9 mouse cellular contexts compared by ENCODE assay signal in the genomic region with DNA sequence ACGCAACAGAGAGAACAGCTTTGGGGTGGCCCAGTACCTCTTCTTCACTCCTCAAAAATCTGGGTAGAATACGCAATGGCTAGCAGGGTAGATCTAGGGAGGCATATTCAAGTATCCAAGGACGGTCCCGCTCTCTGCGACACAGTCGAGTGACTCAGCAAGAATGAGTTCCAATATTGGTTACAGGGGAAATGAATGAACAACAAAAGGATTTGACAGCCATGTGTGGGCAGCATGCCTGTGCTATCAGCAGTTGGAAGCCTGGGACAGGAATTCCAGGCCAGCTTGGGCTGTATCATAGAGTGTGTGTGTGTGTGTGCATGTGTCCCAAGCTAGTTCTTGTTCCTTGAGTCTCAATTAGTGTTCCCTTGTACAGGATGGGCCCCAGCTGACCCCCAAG.
A peak's percentile ranks its signal among the peaks of the same experiment; 100 is the strongest.
DNase-seq lines count a peak whose midpoint lies in the region; ATAC-seq and TF ChIP-seq lines count a peak whose summit lies in the region.
"Had no signal": no experiment of that assay in that cellular context is flagged by ENCODE, and none has a peak within 500 bp of the region (broad histone marks: within the 10 kb centered on the region; RNA-seq: fewer than 3 reads in every experiment).

No protein-coding gene starts in this region.

- ATAC-seq in frontal cortex, adult (ENCODE audit: low TSS enrichment), result peak; percentile 47
- ATAC-seq in heart, postnatal 0 days (ENCODE audit: insufficient read depth, low read depth), result peak; percentile 78
- no peak for ATAC-seq in hindbrain, embryonic 14.5 days (ENCODE audit: low FRiP score)
- ATAC-seq in inflammation-experienced regulatory T-cells, adult 6 months, result no peak

- peaks cover 47% of the 10 kb centered on the region for H3K4me1 ChIP-seq in heart, postnatal 0 days (ENCODE audit: control insufficient read depth, insufficient read depth)
- no peaks in the 10 kb centered on the region for H3K4me1 ChIP-seq in hindbrain, embryonic 14.5 days (replicated peaks; ENCODE audit: control insufficient read depth, insufficient read depth, low read length)

- intact Hi-C loops in left cerebral cortex, postnatal 36 days (cut with DNase I), result loop anchor here (10.0 kb wide), 1 partner anchor 90 kb away; a partner anchor contains a TSS

- peak overlapping the region; percentile 66 for H3K27ac ChIP-seq in heart, postnatal 0 days (ENCODE audit: low read depth)
- no peak overlapping the region for H3K27ac ChIP-seq in hindbrain, embryonic 14.5 days

- H3K9me3 ChIP-seq in heart, postnatal 0 days (replicated peaks; ENCODE audit: control insufficient read depth, low read length), result no peaks in the 10 kb centered on the region
- H3K9me3 ChIP-seq in hindbrain, embryonic 14.5 days (ENCODE audit: control insufficient read depth, low read length), result no peaks in the 10 kb centered on the region

- peak; percentile 57; the same call in 1 of the 2 replicates for TF ChIP-seq EP300 in heart, postnatal 0 days (IDR thresholded peaks at IDR 0.05; ENCODE audit: low read depth)

- TF ChIP-seq CTCF in heart, postnatal 0 days (IDR thresholded peaks at IDR 0.05; ENCODE audit: low read depth), result no peak

- WGBS in heart, postnatal 0 days, result 17% methylated on average over 6 of the region's 6 CpGs
- 75% methylated on average over 6 of the region's 6 CpGs for WGBS in hindbrain, embryonic 14.5 days

- H3K4me2 ChIP-seq in heart, postnatal 0 days (ENCODE audit: low read depth, low read length), result no peak overlapping the region
- no peak overlapping the region for H3K4me2 ChIP-seq in hindbrain, embryonic 14.5 days (replicated peaks)

- H3K27me3 ChIP-seq in heart, postnatal 0 days (ENCODE audit: control insufficient read depth, insufficient read depth, low read length), result no peaks in the 10 kb centered on the region
- H3K27me3 ChIP-seq in hindbrain, embryonic 14.5 days (ENCODE audit: control insufficient read depth, insufficient read depth, low read length), result no peaks in the 10 kb centered on the region

- no peaks in the 10 kb centered on the region for H3K36me3 ChIP-seq in heart, postnatal 0 days (replicated peaks; ENCODE audit: control insufficient read depth, insufficient read depth, low read length)
- no peaks in the 10 kb centered on the region for H3K36me3 ChIP-seq in hindbrain, embryonic 14.5 days (replicated peaks; ENCODE audit: control insufficient read depth, insufficient read depth)

- DNase-seq in frontal cortex, postnatal 10 days (ENCODE audit: low spot score in 2 of 2), result no peak
- DNase-seq in cerebellum, adult 9-10 months, result peak; percentile 70
- DNase-seq in heart, postnatal 0 days (ENCODE audit: low spot score), result peak; percentile 80
- peak; percentile 48 to 54 for DNase-seq in left cerebral cortex, postnatal 36 days (ENCODE audit: low spot score in 2 of 2)
- no peak for DNase-seq in ovary, postnatal 36 days (ENCODE audit: low spot score)
- DNase-seq in hindbrain, embryonic 14.5 days (ENCODE audit: low spot score), result no peak
- DNase-seq: lung, postnatal 10 days had no signal

- H3K4me3 ChIP-seq in heart, postnatal 0 days (ENCODE audit: low read depth, low read length), result no peak overlapping the region
- H3K4me3 ChIP-seq in hindbrain, embryonic 14.5 days (replicated peaks; ENCODE audit: low read length), result no peak overlapping the region

- H3K9ac ChIP-seq in heart, postnatal 0 days (replicated peaks; ENCODE audit: low read depth, low read length), result no peak overlapping the region
- no peak overlapping the region for H3K9ac ChIP-seq in hindbrain, embryonic 14.5 days

Comparison
In these comparisons a context has a peak if more than half of its experiments do, and no peak if none do; other contexts are left out.
1. ATAC-seq: peak in frontal cortex, adult (single experiment) and heart, postnatal 0 days (single experiment); none in hindbrain, embryonic 14.5 days (single experiment) and inflammation-experienced regulatory T-cells, adult 6 months (single experiment).
2. DNase-seq: peak in cerebellum, adult 9-10 months (single experiment), heart, postnatal 0 days (single experiment) and left cerebral cortex, postnatal 36 days (2 of 2); none in frontal cortex, postnatal 10 days (0 of 2), ovary, postnatal 36 days (single experiment) and hindbrain, embryonic 14.5 days (single experiment).